ENCODE assay signal across 9 mouse cellular contexts in the genomic region with DNA sequence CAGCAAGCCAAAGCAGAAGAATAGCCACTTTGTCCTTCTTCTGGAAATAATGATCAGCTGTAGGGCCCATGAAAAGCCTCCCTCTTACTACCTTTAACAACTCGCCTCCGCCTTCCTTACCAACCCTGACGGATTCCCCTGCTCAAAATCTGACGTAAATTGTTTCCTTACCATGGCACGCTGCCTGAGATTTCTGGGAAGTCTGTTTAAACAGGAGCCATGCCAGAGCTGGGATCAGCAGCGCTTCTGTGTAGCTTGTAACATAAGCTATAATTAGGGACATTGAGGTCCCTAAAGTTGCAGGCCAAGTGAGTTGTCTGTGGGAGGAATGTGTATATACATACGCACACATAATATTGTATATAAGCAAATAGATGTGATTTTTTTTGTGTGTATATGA.
A peak's percentile ranks its signal among the peaks of the same experiment; 100 is the strongest.
DNase-seq lines count a peak whose midpoint lies in the region; ATAC-seq lines count a peak whose summit lies in the region.
"Had no signal": no experiment of that assay in that cellular context is flagged by ENCODE, and none has a peak within 500 bp of the region (broad histone marks: within the 10 kb centered on the region; RNA-seq: fewer than 3 reads in every experiment).

No protein-coding gene starts in this region.

- no peak overlapping the region for H3K4me2 ChIP-seq in lung, embryonic 15.5 days

- H3K9me3 ChIP-seq in heart, embryonic 10.5 days: no peaks in the 10 kb centered on the region
- H3K9me3 ChIP-seq in lung, embryonic 15.5 days: no peaks in the 10 kb centered on the region

- ATAC-seq in lung, embryonic 15.5 days (ENCODE audit: borderline replicate concordance, extremely low read depth, low FRiP score, low TSS enrichment): peak; percentile 39; the same call in 1 of the 2 replicates

- H3K4me3 ChIP-seq in heart, embryonic 10.5 days: no peak overlapping the region
- no peak overlapping the region for H3K4me3 ChIP-seq in lung, embryonic 15.5 days

- 73% methylated on average over 7 of the region's 7 CpGs for WGBS in heart, embryonic 10.5 days
- WGBS in lung, embryonic 15.5 days: 41% methylated on average over 7 of the region's 7 CpGs

- no peak overlapping the region for H3K9ac ChIP-seq in lung, embryonic 15.5 days
- H3K9ac ChIP-seq: liver, embryonic 14.5 days had no signal

- H3K27ac ChIP-seq in heart, embryonic 10.5 days: no peak overlapping the region
- H3K27ac ChIP-seq in lung, embryonic 15.5 days: no peak overlapping the region
- H3K27ac ChIP-seq: liver, embryonic 14.5 days had no signal

- peak; percentile 94 for DNase-seq in heart, adult 11 months
- DNase-seq in heart, embryonic 10.5 days (ENCODE audit: low spot score): no peak
- peak; percentile 36 for DNase-seq in brain, adult 2 months (ENCODE audit: low read depth, low spot score)
- peak; percentile 63 for DNase-seq in gonadal fat pad, adult 2 months (ENCODE audit: low read depth)
- no peak for DNase-seq in thymus, postnatal 0 days (ENCODE audit: low spot score)
- DNase-seq in cerebellum, adult 11-12 months: no peak
- DNase-seq in kidney, adult 8-10 months: no peak

- no peaks in the 10 kb centered on the region for H3K36me3 ChIP-seq in heart, embryonic 10.5 days
- H3K36me3 ChIP-seq in lung, embryonic 15.5 days: no peaks in the 10 kb centered on the region

- H3K4me1 ChIP-seq in heart, embryonic 10.5 days: no peaks in the 10 kb centered on the region
- H3K4me1 ChIP-seq in lung, embryonic 15.5 days: no peaks in the 10 kb centered on the region; the same call in 1 of the 2 replicates

- H3K27me3 ChIP-seq in heart, embryonic 10.5 days (ENCODE audit: insufficient read depth, poor library complexity, severe bottlenecking): no peaks in the 10 kb centered on the region
- H3K27me3 ChIP-seq in lung, embryonic 15.5 days: no peaks in the 10 kb centered on the region

Comparison
In these comparisons a context has a peak if more than half of its experiments do, and no peak if none do; other contexts are left out.
1. DNase-seq: peak in heart, adult 11 months (single experiment), brain, adult 2 months (single experiment) and gonadal fat pad, adult 2 months (single experiment); none in heart, embryonic 10.5 days (single experiment), thymus, postnatal 0 days (single experiment), cerebellum, adult 11-12 months (single experiment) and kidney, adult 8-10 months (0 of 2).